ENCODE assay signal across 9 mouse cellular contexts in the genomic region with DNA sequence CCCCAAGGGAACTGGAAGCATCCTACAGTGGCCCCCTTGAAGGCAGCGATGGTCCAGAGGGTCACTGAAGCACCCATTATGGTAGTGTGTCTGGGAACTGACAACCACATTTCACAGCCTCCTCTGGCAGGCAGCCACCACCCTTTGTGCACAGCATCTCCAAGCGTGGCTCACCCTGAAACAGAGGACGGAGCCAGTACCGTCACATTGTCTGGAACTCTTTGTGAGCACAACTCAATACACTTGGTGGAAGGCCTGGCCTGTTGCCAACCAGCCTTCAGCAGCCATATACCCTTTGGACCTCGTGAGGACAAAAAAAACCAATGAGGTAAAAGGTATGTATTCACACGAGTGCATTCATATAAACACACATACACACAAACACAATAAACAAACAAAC. TPM values are rescaled to one million over a fixed set of nuclear protein-coding genes. Genes with fewer than 3 reads are reported as not detected.
A peak's percentile ranks its signal among the peaks of the same experiment; 100 is the strongest.
DNase-seq lines count a peak whose midpoint lies in the region; ATAC-seq lines count a peak whose summit lies in the region.
"Had no signal": no experiment of that assay in that cellular context is flagged by ENCODE, and none has a peak within 500 bp of the region (broad histone marks: within the 10 kb centered on the region; RNA-seq: fewer than 3 reads in every experiment).

No protein-coding gene starts in this region.

- 0 out of 2 replicates have a peak, but pooled peaks have one; percentile 44 for ATAC-seq in hindbrain, embryonic 15.5 days (ENCODE audit: low FRiP score, low read depth)
- no peak for ATAC-seq in hindbrain, embryonic 14.5 days (ENCODE audit: low FRiP score)
- ATAC-seq in heart, embryonic 12.5 days (ENCODE audit: insufficient number of reproducible peaks, low FRiP score): peak; percentile 66

- no peaks in the 10 kb centered on the region for H3K4me1 ChIP-seq in hindbrain, embryonic 15.5 days (replicated peaks)
- no peaks in the 10 kb centered on the region for H3K4me1 ChIP-seq in hindbrain, embryonic 14.5 days (replicated peaks; ENCODE audit: control insufficient read depth, insufficient read depth, low read length)
- H3K4me1 ChIP-seq in heart, embryonic 12.5 days (replicated peaks): peaks cover 43% of the 10 kb centered on the region

- DNase-seq in hindbrain, embryonic 14.5 days (ENCODE audit: low spot score): no peak
- peak; percentile 77 for DNase-seq in adipocyte (ENCODE audit: low spot score)
- peak; percentile 72 to 76 for DNase-seq in kidney, postnatal 36 days
- DNase-seq in thymus, postnatal 36 days: no peak
- DNase-seq in frontal cortex, postnatal 10 days (ENCODE audit: low spot score in 2 of 2): no peak
- DNase-seq in spleen, adult 12 weeks (ENCODE audit: low spot score): no peak

- no peak overlapping the region for H3K4me2 ChIP-seq in hindbrain, embryonic 15.5 days
- no peak overlapping the region for H3K4me2 ChIP-seq in hindbrain, embryonic 14.5 days (replicated peaks)
- H3K4me2 ChIP-seq in heart, embryonic 12.5 days: no peak overlapping the region

- no peak overlapping the region for H3K27ac ChIP-seq in hindbrain, embryonic 15.5 days (replicated peaks)
- H3K27ac ChIP-seq in hindbrain, embryonic 14.5 days: no peak overlapping the region
- peak overlapping the region; percentile 71 for H3K27ac ChIP-seq in heart, embryonic 12.5 days (ENCODE audit: poor library complexity, severe bottlenecking)

- WGBS in hindbrain, embryonic 15.5 days: 36% methylated on average over 6 of the region's 6 CpGs
- WGBS in hindbrain, embryonic 14.5 days: 37% methylated on average over 6 of the region's 6 CpGs
- 29% methylated on average over 6 of the region's 6 CpGs for WGBS in heart, embryonic 12.5 days

- H3K9ac ChIP-seq in hindbrain, embryonic 15.5 days: no peak overlapping the region
- H3K9ac ChIP-seq in hindbrain, embryonic 14.5 days: no peak overlapping the region
- H3K9ac ChIP-seq in heart, embryonic 12.5 days: 0 out of 2 replicates have a peak overlapping the region, but pooled peaks have one; percentile 24

- H3K9me3 ChIP-seq in hindbrain, embryonic 15.5 days: no peaks in the 10 kb centered on the region
- no peaks in the 10 kb centered on the region for H3K9me3 ChIP-seq in hindbrain, embryonic 14.5 days (ENCODE audit: control insufficient read depth, low read length)
- H3K9me3 ChIP-seq in heart, embryonic 12.5 days (replicated peaks): 0 out of 2 replicates have a peak, but pooled peaks cover 4% of the 10 kb centered on the region
- H3K9me3 ChIP-seq: G1E had no signal

- H3K27me3 ChIP-seq in hindbrain, embryonic 15.5 days: no peaks in the 10 kb centered on the region
- H3K27me3 ChIP-seq in hindbrain, embryonic 14.5 days (ENCODE audit: control insufficient read depth, insufficient read depth, low read length): no peaks in the 10 kb centered on the region
- H3K27me3 ChIP-seq in heart, embryonic 12.5 days (replicated peaks): no peaks in the 10 kb centered on the region

- H3K36me3 ChIP-seq in hindbrain, embryonic 15.5 days: no peaks in the 10 kb centered on the region
- H3K36me3 ChIP-seq in hindbrain, embryonic 14.5 days (replicated peaks; ENCODE audit: control insufficient read depth, insufficient read depth): no peaks in the 10 kb centered on the region
- H3K36me3 ChIP-seq in heart, embryonic 12.5 days: no peaks in the 10 kb centered on the region
- H3K36me3 ChIP-seq: G1E had no signal

- H3K4me3 ChIP-seq in hindbrain, embryonic 15.5 days: no peak overlapping the region
- H3K4me3 ChIP-seq in hindbrain, embryonic 14.5 days (replicated peaks; ENCODE audit: low read length): no peak overlapping the region
- no peak overlapping the region for H3K4me3 ChIP-seq in heart, embryonic 12.5 days

RNA-seq across cellular contexts. Expression of a gene that starts 3.2 kb away (rescaled TPM):
- 9.8 and 12.5 TPM in 2 replicates for polyA plus RNA-seq in hindbrain, embryonic 15.5 days (2015; fragmentation: Nextera tagmentation; extraction: Ambion mirVana)
- 13.1 and 14.3 TPM in 2 replicates for polyA plus RNA-seq in hindbrain, embryonic 14.5 days (2014; fragmentation: Nextera tagmentation; extraction: Ambion mirVana)
- polyA plus RNA-seq in heart, embryonic 12.5 days (2016; fragmentation: Nextera tagmentation; extraction: Ambion mirVana): 17.1 and 19.9 TPM in 2 replicates

RNA-seq across cellular contexts. Expression of a gene that starts 10.6 kb away (rescaled TPM):
- polyA plus RNA-seq in hindbrain, embryonic 15.5 days (2015; fragmentation: Nextera tagmentation; extraction: Ambion mirVana): 6.4 and 6.9 TPM in 2 replicates
- polyA plus RNA-seq in hindbrain, embryonic 14.5 days (2014; fragmentation: Nextera tagmentation; extraction: Ambion mirVana): 6.8 and 9.5 TPM in 2 replicates
- 28.1 and 31.6 TPM in 2 replicates for polyA plus RNA-seq in heart, embryonic 12.5 days (2016; fragmentation: Nextera tagmentation; extraction: Ambion mirVana)

Comparison
In these comparisons a context has a peak if more than half of its experiments do, and no peak if none do; other contexts are left out.
1. DNase-seq: peak in adipocyte (single experiment) and kidney, postnatal 36 days (2 of 2); none in hindbrain, embryonic 14.5 days (single experiment), thymus, postnatal 36 days (0 of 2), frontal cortex, postnatal 10 days (0 of 2) and spleen, adult 12 weeks (single experiment).